10 mouse cellular contexts compared by ENCODE assay signal in the genomic region with DNA sequence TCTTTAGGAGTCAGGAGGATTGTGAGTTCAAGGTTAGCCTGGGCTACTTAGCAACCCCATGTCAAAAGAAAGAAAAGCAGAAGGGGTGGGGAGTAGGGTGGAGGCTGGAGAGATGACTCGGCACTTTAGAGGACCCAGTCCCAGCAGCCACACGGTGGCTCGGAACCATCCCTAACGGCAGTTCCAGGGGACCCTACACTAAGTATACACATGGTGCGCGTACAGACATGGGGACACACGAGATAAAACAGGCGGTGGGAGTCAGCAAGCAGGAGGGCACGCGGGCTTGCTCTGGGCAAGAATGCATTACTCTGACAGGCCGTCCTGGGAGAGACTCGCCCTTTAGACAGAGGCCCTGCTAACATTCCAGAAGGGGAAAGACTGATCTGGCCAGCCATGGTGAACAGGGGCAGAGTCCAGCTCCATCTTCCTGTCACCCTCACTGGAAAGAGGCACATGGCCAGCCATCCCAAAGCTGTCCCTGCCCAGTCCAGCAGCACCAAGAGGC. TPM values are rescaled to one million over a fixed set of nuclear protein-coding genes. Genes with fewer than 3 reads are reported as not detected.
DNase-seq lines count a peak whose midpoint lies in the region; ATAC-seq and TF ChIP-seq lines count a peak whose summit lies in the region.
"Had no signal": no experiment of that assay in that cellular context is flagged by ENCODE, and none has a peak within 500 bp of the region (broad histone marks: within the 10 kb centered on the region; RNA-seq: fewer than 3 reads in every experiment).

No protein-coding gene starts in this region.

- ATAC-seq in midbrain, embryonic 14.5 days (ENCODE audit: low FRiP score, low TSS enrichment) = no peak
- ATAC-seq: Patski had no signal

- H3K4me2 ChIP-seq in midbrain, embryonic 14.5 days (ENCODE audit: low read length) = no peak overlapping the region
- H3K4me2 ChIP-seq: midbrain, embryonic 12.5 days had no signal

- 29% methylated on average over 12 of the region's 12 CpGs for WGBS in bone marrow, adult 2 months
- WGBS in macrophage (ENCODE audit: missing documents) = 39% methylated on average over 12 of the region's 12 CpGs
- 83% methylated on average over 12 of the region's 12 CpGs for WGBS in midbrain, embryonic 14.5 days

- no peaks in the 10 kb centered on the region for H3K9me3 ChIP-seq in midbrain, embryonic 14.5 days (ENCODE audit: control insufficient read depth, low read length)
- H3K9me3 ChIP-seq: midbrain, embryonic 12.5 days had no signal

- no peak for TF ChIP-seq POLR2A in bone marrow, adult 2 months (IDR thresholded peaks at IDR 0.05; ENCODE audit: borderline replicate concordance, control insufficient read depth, low read depth, low read length)

- intact Hi-C loops in gastrocnemius, adult 2 months (cut with DNase I) = loop anchor here (10.0 kb wide), 1 partner anchor 233 kb away; a partner anchor contains a TSS
- intact Hi-C loops in left cerebral cortex, postnatal 14 days (cut with DNase I) = no loop called here

- peaks cover 79% of the 10 kb centered on the region for H3K79me2 ChIP-seq in macrophage (ENCODE audit: inconsistent target)

- peaks cover 5% of the 10 kb centered on the region for H3K4me1 ChIP-seq in bone marrow, adult 2 months (ENCODE audit: control insufficient read depth, insufficient read depth, low read length)
- no peaks in the 10 kb centered on the region for H3K4me1 ChIP-seq in midbrain, embryonic 14.5 days (ENCODE audit: control insufficient read depth, insufficient read depth, low read length)
- H3K4me1 ChIP-seq: midbrain, embryonic 12.5 days had no signal

- H3K36me3 ChIP-seq in macrophage (ENCODE audit: inconsistent target) = no peaks in the 10 kb centered on the region; the same call in 1 of the 2 replicates
- H3K36me3 ChIP-seq in midbrain, embryonic 14.5 days (ENCODE audit: control insufficient read depth, insufficient read depth, low read length) = no peaks in the 10 kb centered on the region
- H3K36me3 ChIP-seq: midbrain, embryonic 12.5 days had no signal

- TF ChIP-seq CTCF in gastrocnemius, adult 2 months (IDR thresholded peaks at IDR 0.05) = no peak
- TF ChIP-seq CTCF in bone marrow, adult 2 months (IDR thresholded peaks at IDR 0.05; ENCODE audit: control insufficient read depth, insufficient read depth, low read length) = no peak

- H3K9ac ChIP-seq in midbrain, embryonic 14.5 days (replicated peaks; ENCODE audit: low read length) = no peak overlapping the region
- H3K9ac ChIP-seq: midbrain, embryonic 12.5 days had no signal

- H3K4me3 ChIP-seq in gastrocnemius, adult 2 months = peak overlapping the region; percentile 67
- no peak overlapping the region for H3K4me3 ChIP-seq in bone marrow, adult 2 months (replicated peaks; ENCODE audit: control insufficient read depth, low read depth, low read length)
- H3K4me3 ChIP-seq in macrophage (ENCODE audit: inconsistent target) = no peak overlapping the region
- no peak overlapping the region for H3K4me3 ChIP-seq in midbrain, embryonic 14.5 days (replicated peaks; ENCODE audit: low read depth, low read length)
- H3K4me3 ChIP-seq: midbrain, embryonic 12.5 days had no signal

- DNase-seq in gastrocnemius, adult 2 months = peak; percentile 63
- DNase-seq in gastrocnemius, postnatal 4 days (ENCODE audit: low spot score in 2 of 2) = no peak
- peak; percentile 91 for DNase-seq in kidney, adult 9 months
- DNase-seq in left cerebral cortex, adult 9 months (ENCODE audit: low spot score in 2 of 2) = no peak
- DNase-seq in midbrain, embryonic 14.5 days = no peak
- no peak for DNase-seq in left cerebral cortex, postnatal 14 days (ENCODE audit: low spot score in 2 of 2)

- H3K27me3 ChIP-seq in midbrain, embryonic 14.5 days (ENCODE audit: control insufficient read depth, insufficient read depth, low read length) = no peaks in the 10 kb centered on the region
- H3K27me3 ChIP-seq: midbrain, embryonic 12.5 days; Patski had no signal

- H3K27ac ChIP-seq in gastrocnemius, adult 2 months = peak overlapping the region; percentile 97
- H3K27ac ChIP-seq in bone marrow, adult 2 months (ENCODE audit: control insufficient read depth, insufficient read depth, low read depth, low read length, poor library complexity) = peak overlapping the region; percentile 59
- peak overlapping the region; percentile 19; the same call in 1 of the 2 replicates for H3K27ac ChIP-seq in macrophage
- no peak overlapping the region for H3K27ac ChIP-seq in midbrain, embryonic 14.5 days (replicated peaks; ENCODE audit: low read depth, low read length)
- H3K27ac ChIP-seq: midbrain, embryonic 12.5 days had no signal

RNA-seq across cellular contexts. Expression of a gene that starts 6.7 kb away (rescaled TPM):
- total RNA-seq in gastrocnemius, adult 2 months (2021) = 100 to 1,000 TPM in 1 of 2 experiments, 10 to 100 TPM in 1; 41.6 to 104 TPM
- 10 to 100 TPM; 66.0 to 71.0 TPM for total RNA-seq in gastrocnemius, postnatal 4 days (2021)
- polyA plus RNA-seq in bone marrow, adult 2 months (2011; ENCODE audit: insufficient read depth, insufficient read length, low replicate concordance, missing spikeins) = 1.4 and 7.2 TPM in 2 replicates
- 10 to 100 TPM in 10 of 26 experiments, 1 to 10 TPM in 16; 1.4 to 23.8 (median 6.3) TPM for total RNA-seq in macrophage (2018; cell fraction: chromatin; rRNA removed)
- 10 to 100 TPM; 11.4 to 32.2 (median 18.9) TPM for total RNA-seq in macrophage (2018; cell fraction: cytosol; rRNA removed)
- total RNA-seq in macrophage (2018; cell fraction: nucleus; rRNA removed) = 10 to 100 TPM in 25 of 26 experiments, 1 to 10 TPM in 1; 7.6 to 43.4 (median 25.0) TPM
- 19.3 to 30.3 TPM (median 22.0 TPM) in 3 replicates for polyA plus RNA-seq in macrophage (2018)
- polyA plus RNA-seq in midbrain, embryonic 14.5 days (2014; fragmentation: Nextera tagmentation; extraction: Ambion mirVana) = 1.5 and 1.7 TPM in 2 replicates
- total RNA-seq in left cerebral cortex, postnatal 14 days (2021) = 10 to 100 TPM; 11.4 to 14.2 TPM

RNA-seq across cellular contexts. Expression of a gene that starts 47.2 kb away (rescaled TPM):
- total RNA-seq in gastrocnemius, adult 2 months (2021) = 10 to 100 TPM in 1 of 2 experiments, 1 to 10 TPM in 1; 5.5 to 16.1 TPM
- 10 to 100 TPM; 22.5 to 28.0 TPM for total RNA-seq in gastrocnemius, postnatal 4 days (2021)
- 1.8 and 3.9 TPM in 2 replicates for polyA plus RNA-seq in bone marrow, adult 2 months (2011; ENCODE audit: insufficient read depth, insufficient read length, low replicate concordance, missing spikeins)
- 100 to 1,000 TPM in 1 of 26 experiments, 10 to 100 TPM in 2, 1 to 10 TPM in 12, under 1 TPM in 9, not detected in 2; 0.40 to 117 (median 1.9) TPM for total RNA-seq in macrophage (2018; cell fraction: chromatin; rRNA removed)
- total RNA-seq in macrophage (2018; cell fraction: cytosol; rRNA removed) = 10 to 100 TPM in 1 of 26 experiments, 1 to 10 TPM in 1, under 1 TPM in 24; 0.14 to 13.2 (median 0.43) TPM
- 10 to 100 TPM in 2 of 26 experiments, 1 to 10 TPM in 8, under 1 TPM in 11, not detected in 5; 0.17 to 64.0 (median 0.77) TPM for total RNA-seq in macrophage (2018; cell fraction: nucleus; rRNA removed)
- 0.23 to 1.8 TPM (median 1.5 TPM) in 3 replicates for polyA plus RNA-seq in macrophage (2018)
- polyA plus RNA-seq in midbrain, embryonic 14.5 days (2014; fragmentation: Nextera tagmentation; extraction: Ambion mirVana) = 3.3 and 4.2 TPM in 2 replicates
- 10 to 100 TPM; 17.7 to 19.6 TPM for total RNA-seq in left cerebral cortex, postnatal 14 days (2021)

Comparison
In these comparisons a context has a peak if more than half of its experiments do, and no peak if none do; other contexts are left out.
1. DNase-seq: peak in gastrocnemius, adult 2 months (single experiment) and kidney, adult 9 months (single experiment); none in gastrocnemius, postnatal 4 days (0 of 2), left cerebral cortex, adult 9 months (0 of 2), midbrain, embryonic 14.5 days (single experiment) and left cerebral cortex, postnatal 14 days (0 of 2).